Mouse (Mus musculus): ENCODE data around the gene Ppy. TPM values are rescaled to one million over a fixed set of nuclear protein-coding genes. Genes with fewer than 3 reads are reported as not detected.

The Ppy gene
- polyA plus RNA-seq (2012; rRNA removed) = not detected in 2 replicates

- no peak for DNase-seq (ENCODE audit: extremely low spot score in 1 of 2, low spot score in 1 of 2)
Observed at GRCm38 (mm10) chr11:102101219-102101618, at the start of gene Ppy. Ppy (minus strand) TSS chr11:102101319.

GRCm38 (mm10) chr11:102147213-102147989 lies 46.3 kb upstream of the Ppy start:
- no peak for DNase-seq (ENCODE audit: extremely low spot score in 1 of 2, low spot score in 1 of 2)

GRCm38 (mm10) chr11:102146531-102146930 lies 45.4 kb upstream of the Ppy start:
- no peak for DNase-seq (ENCODE audit: extremely low spot score in 1 of 2, low spot score in 1 of 2)

- DNase-seq (ENCODE audit: extremely low spot score in 1 of 2, low spot score in 1 of 2) = no peak
Observed at GRCm38 (mm10) chr11:102146005-102146404, 44.9 kb upstream of the Ppy start.

- no peak for DNase-seq (ENCODE audit: extremely low spot score in 1 of 2, low spot score in 1 of 2)
Observed at GRCm38 (mm10) chr11:102145471-102146001, 44.4 kb upstream of the Ppy start, which contains the start of gene Nags. Nags (plus strand) TSS chr11:102145513.

GRCm38 (mm10) chr11:102144957-102145470 lies 43.9 kb upstream of the Ppy start:
- DNase-seq (ENCODE audit: extremely low spot score in 1 of 2, low spot score in 1 of 2) = no peak

- no peak for DNase-seq (ENCODE audit: extremely low spot score in 1 of 2, low spot score in 1 of 2)
Observed at GRCm38 (mm10) chr11:102142355-102142754, 41.2 kb upstream of the Ppy start.

GRCm38 (mm10) chr11:102140508-102140907 lies 39.4 kb upstream of the Ppy start:
- peak in 1 of 2 experiments; percentile 87 for DNase-seq (ENCODE audit: extremely low spot score in 1 of 2, low spot score in 1 of 2)

GRCm38 (mm10) chr11:102138447-102138740 lies 37.3 kb upstream of the Ppy start:
- DNase-seq (ENCODE audit: extremely low spot score in 1 of 2, low spot score in 1 of 2) = peak in 1 of 2 experiments; percentile 83

GRCm38 (mm10) chr11:102137625-102138446 lies 36.7 kb upstream of the Ppy start:
- DNase-seq (ENCODE audit: extremely low spot score in 1 of 2, low spot score in 1 of 2) = no peak

- no peak for DNase-seq (ENCODE audit: extremely low spot score in 1 of 2, low spot score in 1 of 2)
Observed at GRCm38 (mm10) chr11:102134516-102134915, 33.4 kb upstream of the Ppy start.

- DNase-seq (ENCODE audit: extremely low spot score in 1 of 2, low spot score in 1 of 2) = no peak
Observed at GRCm38 (mm10) chr11:102117386-102117785, 16.3 kb upstream of the Ppy start.

- no peak for DNase-seq (ENCODE audit: extremely low spot score in 1 of 2, low spot score in 1 of 2)
Observed at GRCm38 (mm10) chr11:102116241-102116640, 15.1 kb upstream of the Ppy start.

- DNase-seq (ENCODE audit: extremely low spot score in 1 of 2, low spot score in 1 of 2) = no peak
Observed at GRCm38 (mm10) chr11:102111576-102111975, 10.5 kb upstream of the Ppy start.

- no peak for DNase-seq (ENCODE audit: extremely low spot score in 1 of 2, low spot score in 1 of 2)
Observed at GRCm38 (mm10) chr11:102107732-102108131, 6.6 kb upstream of the Ppy start, which contains the start of gene Pyy. Pyy (minus strand) TSS chr11:102107832.

- DNase-seq (ENCODE audit: extremely low spot score in 1 of 2, low spot score in 1 of 2) = no peak
Observed at GRCm38 (mm10) chr11:102106911-102107310, 5.8 kb upstream of the Ppy start.

- peak in 1 of 2 experiments; percentile 77 for DNase-seq (ENCODE audit: extremely low spot score in 1 of 2, low spot score in 1 of 2)
Observed at GRCm38 (mm10) chr11:102102485-102103258, 1.6 kb upstream of the Ppy start.

- DNase-seq (ENCODE audit: extremely low spot score in 1 of 2, low spot score in 1 of 2) = peak in 1 of 2 experiments; percentile 72
Observed at GRCm38 (mm10) chr11:102096887-102097391, 4.2 kb downstream of the Ppy start.

- no peak for DNase-seq (ENCODE audit: extremely low spot score in 1 of 2, low spot score in 1 of 2)
Observed at GRCm38 (mm10) chr11:102096446-102096845, 4.7 kb downstream of the Ppy start.

GRCm38 (mm10) chr11:102095676-102096075 lies 5.4 kb downstream of the Ppy start:
- no peak for DNase-seq (ENCODE audit: extremely low spot score in 1 of 2, low spot score in 1 of 2)
